Mouse (Mus musculus) adrenal gland, adult 2 months (tissue): ENCODE results near the gene Gbp5. TPM values are rescaled to one million over a fixed set of nuclear protein-coding genes. Genes with fewer than 3 reads are reported as not detected.

Experiments
- DNase-seq: peaks from one replicate; pipeline ENCODE4 v3.0.0; 2021
- long read RNA-seq: library from polyadenylated mRNA; stranded (forward); transcript quantifications from one replicate; pipeline ENCODE4 v2.0.0, GENCODE M21; 2021
- polyA plus RNA-seq: library from polyadenylated mRNA; depleted of rRNA; stranded (reverse); fragments of >200 nt; gene quantifications from 2 replicates; pipeline ENCODE4 v1.2.3, GENCODE M21; 2012; rRNA removed
- total RNA-seq, 2 experiments: library from RNA; stranded (reverse); gene quantifications; 2 replicates each; pipeline ENCODE4 v1.2.3; 2021

Gbp5 gene
- total RNA-seq (1 to 10 TPM; 3.0 to 6.5 TPM), polyA plus RNA-seq (0.53 and 0.61 TPM in 2 replicates)
- long read RNA-seq, partial matches to known transcripts = 0 of 3 reads
- long read RNA-seq, other reads (novel, unspliced or antisense) = 2 of 3 reads

DNA sequence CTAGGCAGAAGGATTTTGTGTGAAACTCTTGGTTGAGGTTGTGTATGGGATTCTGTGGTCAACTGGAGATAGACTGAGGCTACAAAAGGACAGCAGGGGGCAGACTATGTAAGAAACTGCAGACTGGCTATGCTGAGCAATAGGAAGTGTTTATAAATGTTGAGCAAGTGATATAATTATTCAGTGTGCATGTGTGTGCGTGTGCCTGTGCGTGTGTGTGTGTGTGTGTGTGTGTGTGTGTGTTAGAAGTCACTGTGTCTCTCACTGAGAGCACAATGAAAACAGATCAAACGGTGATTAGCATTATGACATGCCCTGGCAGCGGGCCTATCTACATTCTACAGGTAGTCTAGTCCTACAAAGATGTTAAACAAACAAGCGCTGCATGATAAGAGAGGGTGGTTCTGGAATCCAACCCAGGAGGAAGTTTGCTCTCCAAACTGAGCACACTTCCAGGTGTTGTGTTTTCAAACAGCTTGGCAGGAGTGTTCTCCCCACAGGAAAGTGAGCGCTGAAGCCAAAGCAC is at the start of gene Gbp5:
Gene Gbp5, plus strand, starts transcription at position 443 of the 526 bp plus-strand sequence.
- DNase-seq = peak; percentile 63

DNA sequence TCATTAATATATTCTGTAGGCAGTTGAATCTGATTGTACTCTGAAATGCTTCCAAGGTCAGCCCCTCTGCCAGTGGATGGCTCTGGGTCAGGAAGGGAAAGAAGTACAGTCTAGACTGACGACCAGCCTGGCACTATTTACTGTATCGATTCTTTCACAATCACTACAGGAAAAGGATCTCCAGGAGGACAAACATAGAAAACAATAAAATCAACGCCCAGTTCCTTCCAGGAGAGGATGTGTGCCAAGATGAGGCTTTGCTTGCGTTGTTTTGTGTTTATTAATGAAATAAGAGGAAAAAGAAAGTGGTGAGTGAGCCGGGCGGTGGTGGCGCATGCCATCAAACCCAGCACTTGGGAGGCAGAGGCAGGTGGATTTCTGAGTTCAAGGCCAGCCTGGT is 39.6 kb upstream of the Gbp5 start:
- no peak for DNase-seq

DNA sequence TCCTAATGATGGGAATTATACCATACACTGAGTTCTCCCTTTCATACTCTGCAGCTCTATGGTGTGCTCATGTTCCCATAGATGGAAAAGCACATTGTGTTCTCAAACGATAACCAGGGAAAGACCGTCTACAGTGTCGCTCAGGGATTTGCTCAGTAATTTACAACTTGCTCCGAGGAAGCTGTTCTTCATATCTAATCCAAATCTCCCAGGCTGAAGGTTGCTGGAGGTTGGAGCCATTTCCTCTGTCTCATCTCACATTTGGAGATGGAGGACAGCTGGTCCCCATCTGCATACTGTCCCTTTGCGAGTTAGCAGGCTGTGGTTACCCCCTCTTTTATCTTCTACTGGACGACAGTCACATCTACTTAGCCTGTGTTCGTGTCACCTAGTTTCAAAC is 34.5 kb upstream of the Gbp5 start:
- no peak for DNase-seq

DNA sequence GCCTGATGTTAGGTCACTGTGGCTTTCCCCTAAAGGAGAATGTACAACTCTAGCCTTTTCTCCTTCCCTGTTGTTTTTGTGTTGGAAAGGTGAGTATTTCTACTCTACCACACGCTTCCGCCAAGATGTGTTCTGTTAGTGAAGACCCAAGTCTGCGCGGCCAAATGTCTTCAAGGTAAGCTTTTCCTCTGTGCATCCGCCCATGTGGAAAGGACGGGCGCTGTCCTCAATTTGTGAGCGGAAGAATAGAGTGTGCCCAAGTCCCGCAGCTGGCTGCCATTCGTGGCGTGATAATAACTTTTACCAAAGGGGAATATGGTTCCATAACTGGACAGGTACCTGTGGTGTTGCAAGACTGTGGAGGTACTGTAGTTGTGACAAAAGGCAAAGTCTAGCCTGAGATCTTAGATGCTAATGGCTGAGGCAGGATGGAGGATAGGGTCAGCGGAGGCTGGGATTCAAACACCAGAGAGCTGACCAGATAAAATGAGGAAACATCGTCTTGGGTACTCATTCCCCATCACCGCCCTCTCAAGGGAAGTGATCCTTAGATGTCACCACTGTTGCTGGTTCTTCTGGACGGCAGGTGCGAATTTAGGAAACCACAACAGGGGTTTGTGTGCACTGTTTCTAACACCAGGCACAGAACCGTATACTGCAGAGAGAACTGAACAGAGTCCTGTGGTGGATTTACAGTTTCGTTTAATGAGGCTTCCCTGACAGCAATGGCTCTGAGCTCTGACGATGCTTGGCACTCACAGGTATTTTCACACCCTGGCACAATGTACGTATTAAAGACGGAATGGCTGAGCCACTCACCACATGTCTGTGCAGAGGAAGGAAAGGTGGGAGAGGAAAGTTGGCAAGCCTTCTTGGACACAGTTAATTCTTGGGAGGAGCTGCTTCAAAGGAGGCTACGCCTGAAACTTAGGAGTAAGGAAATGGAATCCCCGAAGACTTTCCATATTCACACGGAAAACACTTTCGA is 30.7 kb upstream of the Gbp5 start:
- DNase-seq = no peak

DNA sequence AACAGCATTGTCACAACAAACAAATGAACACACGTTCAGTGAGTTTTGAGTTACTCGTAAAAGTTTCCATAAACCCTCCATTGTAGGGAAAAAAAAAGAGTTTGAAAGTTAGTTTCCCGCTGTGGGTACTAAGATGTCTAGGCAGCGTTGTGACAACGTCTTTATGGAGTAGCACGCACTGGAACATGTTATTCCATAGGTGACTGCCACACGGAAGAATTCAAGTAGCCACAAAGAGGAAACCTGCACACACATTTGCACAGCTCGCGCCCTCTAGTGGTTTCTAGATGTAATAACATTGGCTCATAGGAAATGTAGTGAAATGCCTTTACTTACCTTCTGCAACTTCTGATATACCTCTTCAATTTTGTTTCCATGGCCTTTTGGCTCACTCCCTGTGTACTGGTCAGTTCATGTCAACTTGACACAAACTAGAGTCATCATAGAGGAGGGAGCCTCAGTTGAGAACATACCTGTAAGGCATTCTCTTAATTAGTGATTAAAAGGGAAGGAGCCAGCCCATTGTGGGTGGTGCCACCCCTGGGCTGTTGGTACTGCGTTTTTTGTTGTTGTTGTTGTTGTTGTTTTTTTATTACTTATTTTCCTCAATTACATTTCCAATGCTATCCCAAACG is 19.3 kb upstream of the Gbp5 start:
- DNase-seq = no peak

DNA sequence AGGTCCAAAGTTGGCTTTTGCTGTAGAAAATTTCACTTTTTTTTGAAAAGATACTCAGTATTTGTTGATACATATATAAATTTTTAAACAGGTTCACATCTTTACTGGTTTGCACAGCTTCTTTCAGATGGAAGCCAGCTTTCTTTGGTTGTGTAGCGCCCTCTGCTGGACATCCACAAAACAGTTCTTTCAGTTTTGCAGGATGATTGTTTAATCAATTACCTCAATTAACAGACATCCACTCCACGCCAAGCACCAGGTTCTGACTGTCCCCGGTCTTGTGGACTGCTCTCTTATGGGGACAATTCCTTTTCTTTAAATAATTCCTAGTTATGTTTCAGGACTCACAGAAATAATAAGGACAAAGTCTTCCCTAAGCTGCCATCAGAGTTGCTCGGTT is 17.9 kb upstream of the Gbp5 start:
- peak; percentile 41 for DNase-seq

DNA sequence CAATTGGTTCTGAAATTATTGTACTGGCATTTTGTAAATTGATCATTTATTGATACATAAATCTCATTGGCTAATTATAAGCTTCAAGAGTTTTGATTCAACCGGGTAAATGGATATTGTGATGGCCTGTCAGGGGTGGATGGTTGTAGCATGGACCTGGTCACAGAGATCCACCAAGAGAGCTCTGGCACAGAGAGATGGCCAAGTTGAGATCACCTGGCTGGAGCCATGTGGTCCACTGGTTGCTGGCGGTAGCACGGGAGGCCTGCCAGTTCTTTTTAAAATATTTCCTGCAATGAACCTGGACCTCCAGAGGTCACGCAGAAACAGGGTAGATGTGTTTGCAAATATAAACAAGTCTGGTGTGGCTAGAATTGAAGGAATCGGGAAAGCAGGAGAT is 15.9 kb upstream of the Gbp5 start:
- DNase-seq = no peak

DNA sequence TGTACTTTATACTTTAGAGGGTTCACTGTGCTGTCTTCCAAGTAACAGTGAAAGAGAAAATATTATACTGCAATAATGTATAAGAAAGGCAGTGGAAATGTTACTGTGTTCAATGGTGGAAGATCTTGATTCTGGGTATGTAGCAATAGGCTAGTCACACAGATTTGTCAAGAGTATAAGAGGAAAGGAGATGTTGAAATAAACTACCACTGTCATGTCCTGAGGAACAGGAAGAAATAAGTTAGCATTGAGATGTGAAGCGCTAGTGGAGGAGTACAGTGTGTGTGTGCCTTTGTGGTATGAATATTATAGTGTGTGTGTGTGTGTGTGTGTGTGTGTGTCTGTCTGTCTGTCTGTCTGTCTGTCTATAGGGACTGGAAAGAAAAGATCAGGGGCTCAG is 15.4 kb upstream of the Gbp5 start:
- DNase-seq = no peak

DNA sequence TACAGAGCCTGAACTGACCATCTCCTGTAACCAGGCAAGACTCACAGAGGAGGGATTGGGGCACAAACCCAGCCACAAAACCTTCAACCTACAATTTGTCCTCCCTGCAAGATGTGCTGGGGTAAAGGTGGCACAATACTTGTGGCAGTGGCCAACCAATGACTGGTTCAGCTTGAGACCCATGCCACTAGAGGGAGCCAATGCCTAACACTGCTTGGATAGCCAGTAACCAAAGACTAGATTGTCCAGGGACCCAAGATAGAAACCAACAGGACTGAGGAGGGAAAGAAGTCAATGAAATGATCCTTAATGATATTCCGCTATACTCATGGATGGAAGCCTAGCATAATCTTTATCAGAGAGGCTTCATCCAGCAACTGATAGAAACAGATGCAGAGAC is 3.3 kb upstream of the Gbp5 start:
- DNase-seq = peak; percentile 70

DNA sequence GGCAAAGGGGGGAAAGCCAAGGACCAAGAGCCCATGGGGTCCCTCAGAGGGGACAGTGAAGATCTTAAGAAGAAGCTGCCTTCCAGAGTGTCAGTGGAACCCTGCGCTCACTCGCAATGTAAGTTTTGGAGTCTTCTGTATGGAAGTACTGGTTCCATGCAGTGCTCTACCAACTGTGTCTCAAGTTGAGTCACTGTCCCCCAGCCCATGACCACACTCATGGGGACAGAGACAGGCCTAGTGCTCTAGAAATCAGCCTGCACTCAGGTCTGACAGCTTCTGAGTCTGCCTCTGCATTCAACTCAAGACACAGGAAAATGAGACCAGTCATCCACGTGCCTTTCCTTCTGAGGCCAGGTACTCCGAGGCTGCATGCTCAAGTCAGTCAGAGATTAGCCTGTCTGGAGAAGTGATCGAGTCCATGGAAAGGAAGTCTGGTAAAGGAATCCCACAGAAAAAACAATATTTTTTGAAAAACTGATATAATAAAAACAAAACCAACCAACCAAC is 1.4 kb downstream of the Gbp5 start:
- no peak for DNase-seq

DNA sequence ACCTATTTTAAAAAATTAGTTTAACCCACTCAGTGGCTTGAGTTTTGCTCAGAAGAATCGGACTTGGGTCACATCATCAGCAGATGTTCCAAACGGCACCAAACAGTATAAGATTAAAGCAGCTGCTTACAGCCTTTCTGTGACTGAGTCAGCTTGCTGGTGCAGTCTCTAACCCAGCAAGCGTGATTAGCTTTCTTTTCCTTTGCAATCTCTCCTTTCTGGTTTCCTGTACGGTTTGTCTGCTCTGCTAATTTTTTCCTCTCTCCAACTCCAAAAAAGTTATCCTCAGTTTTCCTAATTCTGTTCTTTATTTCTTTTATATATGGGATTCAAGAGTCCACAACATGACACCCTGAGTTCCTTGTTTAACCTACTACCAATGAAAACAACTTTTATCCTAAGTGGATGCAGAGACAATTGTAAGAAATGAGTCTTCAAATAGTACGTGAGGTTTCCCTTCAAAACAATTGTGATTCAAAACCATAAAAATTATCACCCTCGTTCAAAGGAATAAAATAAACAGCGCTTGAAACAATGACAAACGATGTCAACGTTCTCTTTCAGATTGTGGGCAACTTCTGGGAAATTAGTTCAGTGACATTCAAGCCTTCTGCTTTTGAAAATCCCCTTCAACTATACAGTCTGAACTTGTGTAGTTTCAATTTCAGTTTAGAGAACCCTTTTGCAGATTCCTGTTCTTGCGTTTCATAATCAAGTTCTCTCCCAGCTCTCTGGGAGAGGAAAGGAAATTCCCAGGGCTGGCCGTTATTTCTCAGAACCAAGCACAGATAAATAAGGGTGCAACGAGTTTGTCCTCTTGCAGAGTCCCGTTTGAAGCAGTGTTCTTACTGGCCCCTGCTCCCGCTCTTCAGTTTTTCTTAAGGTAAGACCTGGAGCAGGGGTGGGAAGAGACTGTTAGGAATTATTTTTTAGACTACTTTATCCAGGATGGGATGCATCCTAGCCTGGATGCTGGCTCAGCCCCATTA is 2.6 kb downstream of the Gbp5 start:
- peak; percentile 33 for DNase-seq

DNA sequence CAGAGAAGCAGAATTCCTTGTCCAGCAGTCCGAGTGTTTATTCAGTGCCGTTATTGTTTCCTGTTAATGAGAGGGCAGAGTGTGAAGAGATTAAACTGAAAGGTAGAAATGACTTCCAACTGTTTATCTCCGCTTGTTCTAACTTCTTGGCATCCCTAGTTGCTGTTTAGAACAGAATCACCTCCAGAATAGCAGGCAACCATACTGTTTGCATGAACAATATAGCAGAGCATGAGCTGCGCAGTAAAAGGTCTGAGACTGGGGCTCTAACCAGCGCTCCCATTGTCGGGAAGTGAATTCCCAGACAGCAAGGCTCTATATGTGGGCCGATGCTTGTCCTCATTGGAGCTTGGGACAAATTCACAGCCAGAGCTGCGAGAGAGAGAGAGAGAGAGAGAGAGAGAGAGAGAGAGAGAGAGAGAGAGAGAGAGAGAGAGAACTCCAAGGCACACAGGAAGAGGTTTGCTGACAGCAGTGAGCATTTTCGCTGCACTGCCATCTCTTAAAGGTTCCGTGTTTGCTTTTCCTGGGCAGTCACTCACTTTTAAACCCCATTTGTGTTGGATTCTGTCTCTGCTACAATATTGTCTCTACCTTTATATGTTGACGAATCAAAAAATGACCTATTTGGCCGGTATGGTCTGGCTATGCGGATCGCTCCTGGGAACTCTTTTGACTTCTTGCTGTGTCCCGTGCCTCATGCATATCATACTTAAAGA is 3.5 kb downstream of the Gbp5 start:
- no peak for DNase-seq

DNA sequence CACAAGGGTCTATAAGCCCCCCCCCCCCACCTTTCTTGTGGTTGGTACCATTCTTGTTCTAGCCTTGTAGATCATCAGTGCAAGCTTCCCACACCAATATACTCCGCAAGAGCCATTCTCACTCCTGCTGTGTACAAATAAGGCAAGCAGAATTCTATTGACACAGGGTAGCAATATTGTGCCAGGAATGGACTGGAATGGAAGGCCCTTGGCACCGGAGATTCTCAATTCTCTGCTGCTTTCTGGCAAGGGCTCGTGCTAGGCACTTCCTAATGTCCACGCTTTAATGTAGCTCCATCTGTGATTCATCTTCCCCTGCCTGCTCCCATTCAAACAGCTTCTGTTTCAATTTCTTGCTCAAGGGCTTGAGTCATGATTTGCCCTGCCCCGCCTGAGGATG is 5.2 kb downstream of the Gbp5 start:
- DNase-seq = no peak

DNA sequence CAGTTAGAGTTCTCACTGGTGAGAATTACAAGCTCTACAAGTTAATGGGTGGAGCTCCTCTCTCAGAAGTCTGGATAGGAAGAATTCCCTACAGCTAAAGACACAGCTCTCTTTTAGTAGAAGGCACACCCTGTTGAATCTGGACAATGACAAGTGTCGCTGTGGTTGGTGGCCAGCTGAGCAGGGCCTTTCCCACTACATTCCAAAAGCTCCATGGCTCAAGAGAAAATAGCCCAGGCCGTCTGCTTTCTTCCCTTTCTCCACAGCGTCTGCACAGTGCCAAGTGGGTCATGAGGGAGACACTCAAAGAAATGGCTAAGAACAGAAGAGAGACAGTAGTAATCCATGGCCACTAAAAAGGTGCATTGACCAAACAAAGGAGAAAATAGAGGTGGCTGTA is 34.3 kb downstream of the Gbp5 start:
- no peak for DNase-seq

DNA sequence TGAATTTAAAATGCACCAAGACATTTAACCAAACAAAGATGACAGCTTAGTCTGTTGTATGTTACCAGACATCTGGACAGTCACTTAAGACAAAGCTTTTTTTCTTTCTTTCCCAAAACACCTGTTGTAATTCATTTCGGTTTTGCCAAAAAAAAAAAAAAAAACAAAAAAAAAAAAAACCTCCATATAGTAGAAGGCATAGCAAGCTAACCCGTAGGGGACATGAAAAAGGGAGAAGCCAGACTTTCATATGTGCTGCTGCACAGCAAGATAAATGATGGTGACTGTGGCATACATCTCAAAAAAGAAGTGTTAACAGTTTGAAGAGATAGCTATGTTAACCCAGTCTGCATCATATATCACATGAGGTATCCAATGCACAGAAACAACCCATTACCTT is 35.8 kb downstream of the Gbp5 start:
- DNase-seq = no peak

DNA sequence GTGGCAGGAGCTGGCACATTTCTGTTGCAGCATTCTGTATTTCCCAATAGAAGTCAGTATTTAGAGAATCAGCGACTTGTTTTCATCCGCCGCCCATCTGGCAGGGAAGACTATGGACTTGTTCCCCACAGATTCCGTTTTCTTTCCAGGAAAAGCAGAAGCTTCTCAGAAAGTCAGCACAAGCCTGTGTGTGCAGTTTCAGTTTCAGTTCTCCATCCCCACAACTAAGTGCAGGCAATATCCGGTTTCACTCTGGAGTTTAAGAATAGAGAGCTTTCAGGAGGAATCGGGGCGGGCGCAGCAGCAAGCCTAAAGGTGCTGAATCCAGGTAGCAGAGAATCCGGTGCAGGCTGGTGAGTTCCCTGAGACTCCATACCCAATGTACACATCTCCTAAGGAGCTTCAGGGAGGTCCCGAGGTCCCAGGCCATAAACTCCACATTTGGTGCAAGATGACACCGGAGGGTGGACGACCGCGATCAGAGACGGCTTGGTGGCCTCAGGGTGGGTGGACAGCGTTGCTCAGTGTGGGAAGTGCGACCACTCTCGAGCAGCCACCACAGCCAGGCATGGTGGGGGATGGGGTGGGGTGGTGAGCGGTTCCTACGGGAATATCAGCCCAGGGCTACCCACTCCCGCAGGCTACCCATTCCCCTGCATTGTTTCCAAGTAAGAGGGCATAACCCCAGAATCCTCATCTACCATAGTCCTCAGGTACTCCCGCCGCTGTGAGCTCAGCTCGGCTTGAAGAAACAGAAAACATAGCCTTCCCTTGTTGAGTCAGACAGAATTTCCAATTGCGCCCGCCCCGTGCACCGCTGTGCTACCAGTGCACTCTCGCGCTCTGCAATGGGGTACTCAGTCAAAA is 36.5 kb downstream of the Gbp5 start, which contains the start of gene Gbp7:
Gene Gbp7, plus strand, starts transcription at position 256 of the 867 bp plus-strand sequence.
- DNase-seq = peak; percentile 74

DNA sequence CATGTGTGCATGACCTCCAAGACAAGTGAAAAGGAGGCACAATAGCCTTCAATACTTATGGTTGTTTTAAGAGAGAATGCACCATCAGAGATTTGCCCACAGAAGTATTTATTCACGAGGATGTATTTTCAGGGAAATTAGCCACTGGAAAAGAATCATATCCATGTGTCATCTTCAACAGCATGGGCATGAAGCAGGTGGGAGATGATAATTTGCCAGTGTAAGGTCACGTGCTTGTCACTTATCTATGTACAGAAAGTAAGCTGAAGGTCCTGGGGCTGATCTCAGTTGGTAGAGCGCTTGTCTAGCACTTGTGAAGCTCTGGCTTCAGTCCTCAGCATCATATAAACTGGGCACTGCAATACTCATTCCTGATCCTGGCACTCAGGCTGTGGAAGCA is 37.8 kb downstream of the Gbp5 start:
- no peak for DNase-seq

DNA sequence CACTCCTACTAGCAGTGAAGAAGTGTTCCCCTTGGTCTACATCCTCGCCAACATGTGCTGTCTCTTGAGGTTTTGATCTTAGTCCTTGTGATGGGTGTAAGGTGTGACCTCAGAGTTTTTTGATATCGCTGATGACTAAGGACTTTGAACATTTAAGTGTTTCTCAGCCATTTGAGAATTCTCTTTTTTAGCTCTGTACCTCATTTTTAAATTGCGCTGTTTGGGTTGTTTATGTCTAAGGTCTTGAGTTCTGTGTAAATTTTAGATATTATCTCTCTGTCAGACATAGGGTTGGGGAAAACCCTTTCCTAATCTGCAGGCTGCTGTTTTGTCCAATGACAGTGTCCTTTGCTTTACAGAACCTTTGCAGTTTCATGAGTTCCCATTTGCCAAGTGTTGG is 39.4 kb downstream of the Gbp5 start:
- DNase-seq = no peak

DNA sequence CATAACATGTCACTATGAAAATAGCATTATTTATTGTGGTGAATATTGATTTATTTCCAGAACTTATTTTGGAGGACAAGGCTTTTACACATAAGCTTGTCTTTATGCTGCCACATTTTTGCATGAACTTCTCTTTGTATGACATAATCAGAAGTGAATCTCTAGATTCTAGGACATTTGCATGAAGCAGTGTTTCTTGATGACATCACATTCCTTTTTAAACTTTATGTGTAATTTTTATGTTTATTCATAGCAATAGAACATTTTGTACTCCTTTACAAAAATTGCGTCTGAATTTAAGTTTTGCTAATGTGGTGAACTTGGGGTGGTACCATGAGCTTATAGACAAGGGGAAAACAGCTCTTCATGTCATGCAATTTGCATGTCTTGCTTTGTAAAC is 41.9 kb downstream of the Gbp5 start:
- no peak for DNase-seq

DNA sequence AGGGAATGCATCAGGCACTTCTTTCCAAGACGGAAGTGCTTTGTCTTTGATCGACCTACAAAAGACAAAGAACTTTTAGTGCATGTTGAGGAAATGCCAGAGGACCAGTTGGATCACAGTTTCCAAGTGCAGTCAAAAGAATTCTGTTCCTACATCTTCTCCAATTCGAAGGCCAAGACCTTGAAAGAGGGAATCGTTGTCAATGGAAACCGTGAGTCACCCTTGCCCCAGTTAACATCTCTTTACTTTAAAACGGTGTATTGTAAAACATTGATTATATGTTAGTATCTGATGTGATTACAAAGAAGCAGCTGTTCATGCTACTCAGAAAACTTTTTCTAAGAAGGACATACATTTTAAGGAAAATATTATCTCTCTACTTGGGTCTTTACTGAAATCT is 47.6 kb downstream of the Gbp5 start:
- peak; percentile 44 for DNase-seq
